Mouse (Mus musculus) liver, embryonic 16.5 days (tissue): ENCODE data around the gene Tmem252. TPM values are rescaled to one million over a fixed set of nuclear protein-coding genes. Genes with fewer than 3 reads are reported as not detected.
"Not testable (repeated sequence)": the region's sequence is repeated elsewhere in the genome, so short reads cannot be mapped to it uniquely, and the experiment has no call there.

Experiments
- ATAC-seq: fragments of 200-750 bp; cut with Nextera tagmentation; 2 replicates; pipeline ENCODE4 v1.8.0; 2017; ENCODE audit warnings: low read depth, mild to moderate bottlenecking, moderate number of reproducible peaks, moderate library complexity
- H3K27ac ChIP-seq: fragments of 300-500 bp; sonication (generic); 2 replicates; pipeline ENCODE4 v1.5.1; 2014; ENCODE audit warnings: mild to moderate bottlenecking, low read length
- H3K27me3 ChIP-seq: fragments of 300-500 bp; sonication (generic); 2 replicates; pipeline ENCODE4 v1.6.1; 2014; ENCODE audit warnings: low read depth, low read length, mixed read lengths; ENCODE audit not compliant: control insufficient read depth, insufficient read depth
- H3K36me3 ChIP-seq: fragments of 300-500 bp; sonication (generic); 2 replicates; pipeline ENCODE4 v1.6.1; 2014; ENCODE audit warnings: mild to moderate bottlenecking; ENCODE audit not compliant: control insufficient read depth, insufficient read depth
- H3K4me1 ChIP-seq: fragments of 300-500 bp; sonication (generic); 2 replicates; pipeline ENCODE4 v1.6.1; 2014; ENCODE audit warnings: low read depth, low read length, mixed read lengths; ENCODE audit not compliant: control insufficient read depth
- H3K4me2 ChIP-seq: fragments of 300-500 bp; sonication (generic); 2 replicates; pipeline ENCODE4 v1.6.1; 2014; ENCODE audit warnings: low read depth, low read length, mixed read lengths
- H3K4me3 ChIP-seq: fragments of 300-500 bp; sonication (generic); 2 replicates; pipeline ENCODE4 v1.5.1; 2014; ENCODE audit warnings: low read depth, mild to moderate bottlenecking, low read length
- H3K9ac ChIP-seq: fragments of 300-500 bp; sonication (generic); 2 replicates; pipeline ENCODE4 v1.6.1; 2014; ENCODE audit warnings: low read depth, low read length
- H3K9me3 ChIP-seq: fragments of 300-500 bp; sonication (generic); replicated peaks from 2 replicates; pipeline ENCODE4 v1.6.1; 2016; ENCODE audit warnings: low read length; ENCODE audit not compliant: control insufficient read depth
- WGBS: fragments of 180-500 bp; shearing (Covaris S2); extraction: QIAGEN DNeasy Blood & Tissue Kit; methylation state at CpG from one replicate; pipeline ENCODE4 v1.1.7; 2014; ENCODE audit not compliant: insufficient replicate concordance; 5-methylcytosine and 5-hydroxymethylcytosine counted together
- polyA plus RNA-seq: library from polyadenylated mRNA; unstranded; fragments of >200 nt; fragmentation: Nextera tagmentation; extraction: Ambion mirVana; gene quantifications from 2 replicates; pipeline ENCODE4 v1.2.1, GENCODE M21; 2015

Gene Tmem252
- polyA plus RNA-seq, 1 experiment from 2014 or later: 0.20 TPM

GRCm38 (mm10) chr19:24692691-24693090 is 18.9 kb downstream of the Tmem252 start:
- Histone ChIP-seq H3K36me3 (no peaks in the 10 kb centered on the region), H3K4me2 (no peak overlapping the region), H3K4me3 (no peak overlapping the region), H3K9ac (no peak overlapping the region), H3K9me3 (no peaks in the 10 kb centered on the region), H3K27me3 (no peaks in the 10 kb centered on the region), H3K4me1 (no peaks in the 10 kb centered on the region), H3K27ac (no peak overlapping the region)
- 53% methylated on average over 2 of the region's 2 CpGs for WGBS
- no peak for ATAC-seq

DNA sequence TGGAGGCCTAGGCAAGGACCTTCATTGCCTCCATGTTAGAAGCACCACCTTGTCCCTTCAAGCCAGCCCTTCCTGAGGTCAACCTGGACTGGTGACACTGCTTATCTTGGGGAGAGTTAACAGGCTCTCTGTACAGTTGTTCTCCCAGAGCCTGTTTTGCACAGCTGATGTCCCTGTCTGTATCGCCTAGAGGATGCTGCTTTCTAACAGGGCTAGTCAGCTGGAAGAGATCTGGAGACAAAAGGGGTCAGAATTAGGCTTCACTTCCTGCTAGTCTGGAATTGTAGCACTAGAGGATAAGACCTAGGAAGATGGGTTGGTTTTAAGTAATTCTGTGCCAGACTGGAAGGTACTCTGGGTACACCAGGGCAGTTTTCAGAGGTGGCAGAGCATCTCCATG is 24.1 kb downstream of the Tmem252 start:
- 68% methylated on average over 1 of the region's 1 CpGs for WGBS
- ATAC-seq: no peak
- Histone ChIP-seq H3K27me3 (no peaks in the 10 kb centered on the region), H3K9ac (no peak overlapping the region), H3K9me3 (no peaks in the 10 kb centered on the region), H3K4me2 (no peak overlapping the region), H3K4me1 (no peaks in the 10 kb centered on the region), H3K36me3 (no peaks in the 10 kb centered on the region), H3K27ac (no peak overlapping the region), H3K4me3 (no peak overlapping the region)

GRCm38 (mm10) chr19:24698651-24699050 is 24.8 kb downstream of the Tmem252 start:
- H3K4me2 ChIP-seq: no peak overlapping the region
- ATAC-seq: no peak
- H3K9me3 ChIP-seq: no peaks in the 10 kb centered on the region
- no peak overlapping the region for H3K27ac ChIP-seq
- no peak overlapping the region for H3K4me3 ChIP-seq
- H3K27me3 ChIP-seq: no peaks in the 10 kb centered on the region
- WGBS: 30% methylated on average over 5 of the region's 5 CpGs
- no peaks in the 10 kb centered on the region for H3K36me3 ChIP-seq
- H3K4me1 ChIP-seq: no peaks in the 10 kb centered on the region
- no peak overlapping the region for H3K9ac ChIP-seq

GRCm38 (mm10) chr19:24699196-24699595 is 25.4 kb downstream of the Tmem252 start:
- no peak for ATAC-seq
- Histone ChIP-seq H3K4me3 (no peak overlapping the region), H3K36me3 (no peaks in the 10 kb centered on the region), H3K27ac (no peak overlapping the region), H3K9ac (no peak overlapping the region), H3K27me3 (no peaks in the 10 kb centered on the region), H3K9me3 (no peaks in the 10 kb centered on the region), H3K4me1 (no peaks in the 10 kb centered on the region), H3K4me2 (no peak overlapping the region)
- 67% methylated on average over 3 of the region's 3 CpGs for WGBS

GRCm38 (mm10) chr19:24699910-24700309 is 26.1 kb downstream of the Tmem252 start:
- H3K36me3 ChIP-seq: no peaks in the 10 kb centered on the region
- H3K9me3 ChIP-seq: no peaks in the 10 kb centered on the region
- no peaks in the 10 kb centered on the region for H3K27me3 ChIP-seq
- H3K9ac ChIP-seq: no peak overlapping the region
- no peak overlapping the region for H3K27ac ChIP-seq
- no peaks in the 10 kb centered on the region for H3K4me1 ChIP-seq
- H3K4me2 ChIP-seq: no peak overlapping the region
- H3K4me3 ChIP-seq: no peak overlapping the region
- ATAC-seq: no peak

DNA sequence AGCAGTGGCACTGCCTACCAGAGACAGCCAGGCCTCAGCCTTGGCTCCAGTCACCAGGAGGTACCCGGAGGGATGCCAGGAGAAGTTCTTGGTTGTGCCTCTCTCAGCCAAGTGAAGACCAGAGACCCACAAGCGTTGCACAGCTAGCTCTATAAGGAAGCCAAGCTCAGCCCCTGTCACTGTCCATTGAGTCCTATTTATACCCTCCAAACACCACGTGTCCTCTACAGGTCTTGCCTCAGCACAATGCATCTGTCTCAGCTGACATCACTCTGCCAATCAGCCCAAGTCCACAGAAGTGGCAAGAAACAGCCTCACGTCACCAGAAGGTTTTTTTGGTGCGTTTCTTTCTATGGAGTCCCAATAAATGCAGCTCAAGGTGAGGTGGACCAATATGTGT is 26.9 kb downstream of the Tmem252 start:
- Histone ChIP-seq H3K36me3 (no peaks in the 10 kb centered on the region), H3K27me3 (no peaks in the 10 kb centered on the region), H3K27ac (no peak overlapping the region), H3K9me3 (no peaks in the 10 kb centered on the region), H3K4me1 (no peaks in the 10 kb centered on the region), H3K4me2 (no peak overlapping the region), H3K9ac (no peak overlapping the region), H3K4me3 (no peak overlapping the region)
- no peak for ATAC-seq
- 49% methylated on average over 5 of the region's 5 CpGs for WGBS

GRCm38 (mm10) chr19:24701716-24702115 is 27.9 kb downstream of the Tmem252 start:
- no peak overlapping the region for H3K4me2 ChIP-seq
- H3K9me3 ChIP-seq: no peaks in the 10 kb centered on the region
- no peak overlapping the region for H3K9ac ChIP-seq
- H3K27me3 ChIP-seq: no peaks in the 10 kb centered on the region
- WGBS: 53% methylated on average over 8 of the region's 8 CpGs
- no peak overlapping the region for H3K4me3 ChIP-seq
- ATAC-seq: no peak
- no peak overlapping the region for H3K27ac ChIP-seq
- no peaks in the 10 kb centered on the region for H3K36me3 ChIP-seq
- no peaks in the 10 kb centered on the region for H3K4me1 ChIP-seq

DNA sequence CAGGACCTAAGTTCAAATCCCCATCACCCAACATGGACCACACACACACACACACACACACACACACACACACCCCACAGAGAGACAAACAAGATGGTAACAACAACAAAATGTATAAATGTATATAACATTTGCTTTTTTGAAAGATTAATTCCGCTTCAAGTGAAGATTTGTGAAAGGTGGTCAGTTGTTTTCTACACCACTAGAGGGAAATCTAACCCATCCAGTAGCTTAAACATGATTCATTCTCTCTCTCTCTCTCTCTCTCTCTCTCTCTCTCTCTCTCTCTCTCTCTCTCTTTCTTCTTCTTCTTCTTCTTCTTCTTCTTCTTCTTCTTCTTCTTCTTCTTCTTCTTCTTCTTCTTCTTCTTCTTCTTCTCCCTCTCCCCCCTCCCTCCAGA is 29.4 kb downstream of the Tmem252 start:
- H3K4me3 ChIP-seq, H3K9ac ChIP-seq, H3K27ac ChIP-seq, H3K9me3 ChIP-seq, ATAC-seq, H3K36me3 ChIP-seq, H3K4me1 ChIP-seq, H3K27me3 ChIP-seq, H3K4me2 ChIP-seq: not testable (repeated sequence)
- WGBS: 30% methylated on average over 1 of the region's 1 CpGs

DNA sequence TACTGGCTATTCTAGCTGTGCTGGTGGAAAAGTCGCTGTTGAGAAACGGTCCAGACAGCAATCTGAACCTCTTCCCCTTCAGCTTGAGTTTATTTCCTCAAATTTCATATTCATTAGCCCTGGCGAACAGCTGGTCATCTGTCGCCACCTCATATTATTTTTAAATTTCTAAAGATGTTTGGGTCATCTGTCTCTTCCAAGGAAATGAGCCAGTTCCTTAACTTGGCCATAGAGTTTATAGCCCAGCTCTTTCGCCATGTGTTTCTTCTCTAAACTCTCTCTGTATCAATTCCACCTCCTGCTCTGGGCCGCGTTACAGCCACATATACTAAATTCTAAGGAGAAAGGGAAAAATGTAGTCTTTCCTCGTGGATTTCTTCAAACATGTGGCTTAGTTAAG is 29.9 kb downstream of the Tmem252 start:
- H3K36me3 ChIP-seq: no peaks in the 10 kb centered on the region
- no peak overlapping the region for H3K4me2 ChIP-seq
- H3K27me3 ChIP-seq: no peaks in the 10 kb centered on the region
- H3K27ac ChIP-seq: no peak overlapping the region
- WGBS: 52% methylated on average over 8 of the region's 8 CpGs
- H3K9ac ChIP-seq: no peak overlapping the region
- H3K9me3 ChIP-seq: no peaks in the 10 kb centered on the region
- no peak for ATAC-seq
- H3K4me3 ChIP-seq: no peak overlapping the region
- no peaks in the 10 kb centered on the region for H3K4me1 ChIP-seq

GRCm38 (mm10) chr19:24704326-24704725 is 30.5 kb downstream of the Tmem252 start:
- no peak overlapping the region for H3K4me2 ChIP-seq
- H3K27ac ChIP-seq: no peak overlapping the region
- no peak overlapping the region for H3K9ac ChIP-seq
- H3K9me3 ChIP-seq: no peaks in the 10 kb centered on the region
- ATAC-seq: no peak
- no peaks in the 10 kb centered on the region for H3K4me1 ChIP-seq
- H3K27me3 ChIP-seq: no peaks in the 10 kb centered on the region
- 53% methylated on average over 2 of the region's 2 CpGs for WGBS
- H3K4me3 ChIP-seq: no peak overlapping the region
- H3K36me3 ChIP-seq: no peaks in the 10 kb centered on the region
